Mouse (Mus musculus): ENCODE measurements around the gene Vmn2r117.
"Not testable (repeated sequence)": the region's sequence is repeated elsewhere in the genome, so short reads cannot be mapped to it uniquely, and the experiment has no call there.

Gene Vmn2r117

GRCm38 (mm10) chr17:23479599-23479998 is at the start of gene Vmn2r117:
TSS of gene Vmn2r117 (minus strand) at chr17:23479699.
- not testable (repeated sequence) for DNase-seq (ENCODE audit: low spot score in 2 of 2)

- not testable (repeated sequence) for DNase-seq (ENCODE audit: low spot score in 2 of 2)
Measured at GRCm38 (mm10) chr17:23522941-23523732, 43.6 kb upstream of the Vmn2r117 start.

GRCm38 (mm10) chr17:23518701-23519423 is 39.4 kb upstream of the Vmn2r117 start:
- DNase-seq (ENCODE audit: low spot score in 2 of 2) = no peak

GRCm38 (mm10) chr17:23433150-23433679 is 46.3 kb downstream of the Vmn2r117 start:
- DNase-seq (ENCODE audit: low spot score in 2 of 2) = no peak
